In genomic region chr1:185065056-185065455, GRCm38 (mm10) we compare ENCODE assay signal across 17 mouse cellular contexts.
"Had no signal": no experiment of that assay in that cellular context is flagged by ENCODE, and none has a peak within 500 bp of the region (broad histone marks: within the 10 kb centered on the region; RNA-seq: fewer than 3 reads in every experiment).

No protein-coding gene starts in this region.

- H3K27ac ChIP-seq: layer of hippocampus, adult 2 months; limb, embryonic 12.5 days; liver, embryonic 15.5 days; macrophage; midbrain, embryonic 15.5 days; neural tube, embryonic 13.5 days had no signal

- DNase-seq: kidney, adult 8-10 months; kidney, postnatal 4 days; liver; retina, postnatal 1 day; right cerebral cortex, postnatal 4 days; spleen, adult 18-20 months; thymus, adult 18-20 months; thymus, postnatal 14 days had no signal

- H3K4me2 ChIP-seq: limb, embryonic 12.5 days; liver, embryonic 15.5 days; midbrain, embryonic 11.5 days; midbrain, embryonic 15.5 days; neural tube, embryonic 13.5 days had no signal

- H3K4me3 ChIP-seq: layer of hippocampus, adult 2 months; limb, embryonic 12.5 days; liver, embryonic 15.5 days; megakaryocyte, embryonic 14.5 days; midbrain, embryonic 15.5 days; neural tube, embryonic 13.5 days had no signal

- H3K36me3 ChIP-seq: limb, embryonic 12.5 days; liver, embryonic 15.5 days; midbrain, embryonic 15.5 days; neural tube, embryonic 13.5 days had no signal

- H3K9ac ChIP-seq: limb, embryonic 12.5 days; liver, embryonic 15.5 days; midbrain, embryonic 15.5 days; neural tube, embryonic 13.5 days had no signal

- H3K9me3 ChIP-seq: limb, embryonic 12.5 days; liver, embryonic 15.5 days; megakaryocyte, embryonic 14.5 days; midbrain, embryonic 15.5 days; neural tube, embryonic 13.5 days had no signal

- H3K4me1 ChIP-seq: limb, embryonic 12.5 days; liver, embryonic 15.5 days; megakaryocyte, embryonic 14.5 days; midbrain, embryonic 15.5 days; neural tube, embryonic 13.5 days had no signal

- H3K27me3 ChIP-seq: limb, embryonic 12.5 days; liver, embryonic 15.5 days; megakaryocyte, embryonic 14.5 days; midbrain, embryonic 15.5 days; neural tube, embryonic 13.5 days had no signal

- ATAC-seq: intestine, embryonic 16.5 days; midbrain, embryonic 15.5 days had no signal
